Mouse (Mus musculus): Measurements from ENCODE around the gene Fktn.

- TF ChIP-seq GATA1 (IDR thresholded peaks at IDR 0.05; ENCODE audit: low read length) (no peak), TAL1 (IDR thresholded peaks at IDR 0.05; ENCODE audit: low read length) (no peak)
Measured at GRCm38 (mm10) chr4:53688965-53689364, 24.8 kb upstream of the Fktn start.

All from erythroblast, embryonic 14.5 days (primary cell).